Mouse (Mus musculus): ENCODE data around the gene Hras. TPM values are rescaled to one million over a fixed set of nuclear protein-coding genes. Genes with fewer than 3 reads are reported as not detected.
A peak's percentile ranks its signal among the peaks of the same experiment; 100 is the strongest.

Gene Hras
- polyA plus RNA-seq, 1 experiment from 2014 or later = 91.4 TPM

GRCm38 (mm10) chr7:141190220-141190619 lies 3.6 kb downstream of the Hras start:
- 89% methylated on average over 3 of the region's 3 CpGs for WGBS
- Histone ChIP-seq H3K27ac (replicated peaks; ENCODE audit: low read depth, low read length) (no peak overlapping the region), H3K27me3 (ENCODE audit: control insufficient read depth, insufficient read depth, low read length) (no peaks in the 10 kb centered on the region), H3K36me3 (replicated peaks; ENCODE audit: control insufficient read depth, insufficient read depth, low read depth, low read length) (peaks cover 3% of the 10 kb centered on the region), H3K4me1 (ENCODE audit: control insufficient read depth, insufficient read depth, low read length) (peaks cover 3% of the 10 kb centered on the region; the same call in 1 of the 2 replicates), H3K4me2 (ENCODE audit: low read depth, low read length) (no peak overlapping the region), H3K9me3 (replicated peaks; ENCODE audit: control insufficient read depth, low read length) (no peaks in the 10 kb centered on the region), H3K4me3 (ENCODE audit: low read depth, low read length) (no peak overlapping the region), H3K9ac (replicated peaks; ENCODE audit: low read length) (no peak overlapping the region)
- ATAC-seq (replicated peaks; ENCODE audit: insufficient number of reproducible peaks, low FRiP score, low TSS enrichment, low read depth) (no peak), DNase-seq (ENCODE audit: low spot score) (no peak)

GRCm38 (mm10) chr7:141188733-141189132 lies 5.1 kb downstream of the Hras start:
- DNase-seq (ENCODE audit: low spot score) (no peak), ATAC-seq (replicated peaks; ENCODE audit: insufficient number of reproducible peaks, low FRiP score, low TSS enrichment, low read depth) (no peak)
- H3K27ac ChIP-seq (replicated peaks; ENCODE audit: low read depth, low read length) = no peak overlapping the region
- H3K4me3 ChIP-seq (ENCODE audit: low read depth, low read length) = no peak overlapping the region
- peaks cover 3% of the 10 kb centered on the region; the same call in 1 of the 2 replicates for H3K4me1 ChIP-seq (ENCODE audit: control insufficient read depth, insufficient read depth, low read length)
- no peak overlapping the region for H3K4me2 ChIP-seq (ENCODE audit: low read depth, low read length)
- H3K9me3 ChIP-seq (replicated peaks; ENCODE audit: control insufficient read depth, low read length) = no peaks in the 10 kb centered on the region
- no peaks in the 10 kb centered on the region for H3K27me3 ChIP-seq (ENCODE audit: control insufficient read depth, insufficient read depth, low read length)
- WGBS = 96% methylated on average over 3 of the region's 3 CpGs
- peaks cover 3% of the 10 kb centered on the region for H3K36me3 ChIP-seq (replicated peaks; ENCODE audit: control insufficient read depth, insufficient read depth, low read depth, low read length)
- no peak overlapping the region for H3K9ac ChIP-seq (replicated peaks; ENCODE audit: low read length)

GRCm38 (mm10) chr7:141188194-141188593 lies 5.6 kb downstream of the Hras start:
- H3K4me1 ChIP-seq (ENCODE audit: control insufficient read depth, insufficient read depth, low read length) = peaks cover 3% of the 10 kb centered on the region; the same call in 1 of the 2 replicates
- 88% methylated on average over 3 of the region's 3 CpGs for WGBS
- no peak overlapping the region for H3K9ac ChIP-seq (replicated peaks; ENCODE audit: low read length)

GRCm38 (mm10) chr7:141176173-141176572 lies 17.6 kb downstream of the Hras start:
- no peak overlapping the region for H3K4me2 ChIP-seq (ENCODE audit: low read depth, low read length)
- no peaks in the 10 kb centered on the region for H3K36me3 ChIP-seq (replicated peaks; ENCODE audit: control insufficient read depth, insufficient read depth, low read depth, low read length)
- H3K27ac ChIP-seq (replicated peaks; ENCODE audit: low read depth, low read length) = no peak overlapping the region
- WGBS = 2% methylated on average over 8 of the region's 8 CpGs
- ATAC-seq (replicated peaks; ENCODE audit: insufficient number of reproducible peaks, low FRiP score, low TSS enrichment, low read depth) (no peak), DNase-seq (ENCODE audit: low spot score) (peak; percentile 94)
- H3K9me3 ChIP-seq (replicated peaks; ENCODE audit: control insufficient read depth, low read length) = no peaks in the 10 kb centered on the region
- no peaks in the 10 kb centered on the region for H3K27me3 ChIP-seq (ENCODE audit: control insufficient read depth, insufficient read depth, low read length)
- H3K9ac ChIP-seq (replicated peaks; ENCODE audit: low read length) = no peak overlapping the region
- no peak overlapping the region for H3K4me3 ChIP-seq (ENCODE audit: low read depth, low read length)
- no peaks in the 10 kb centered on the region for H3K4me1 ChIP-seq (ENCODE audit: control insufficient read depth, insufficient read depth, low read length)

More at GRCm38 (mm10) chr7:141188194-141188593, 5.6 kb downstream of the Hras start:
- peaks cover 3% of the 10 kb centered on the region for H3K36me3 ChIP-seq (replicated peaks; ENCODE audit: control insufficient read depth, insufficient read depth, low read depth, low read length)
- H3K4me3 ChIP-seq (ENCODE audit: low read depth, low read length) = no peak overlapping the region
- no peak for ATAC-seq (replicated peaks; ENCODE audit: insufficient number of reproducible peaks, low FRiP score, low TSS enrichment, low read depth)
- H3K27me3 ChIP-seq (ENCODE audit: control insufficient read depth, insufficient read depth, low read length) = no peaks in the 10 kb centered on the region
- no peak for DNase-seq (ENCODE audit: low spot score)
- H3K4me2 ChIP-seq (ENCODE audit: low read depth, low read length) = no peak overlapping the region
- H3K9me3 ChIP-seq (replicated peaks; ENCODE audit: control insufficient read depth, low read length) = no peaks in the 10 kb centered on the region
- no peak overlapping the region for H3K27ac ChIP-seq (replicated peaks; ENCODE audit: low read depth, low read length)

- WGBS = 84% methylated on average over 4 of the region's 4 CpGs
- no peak overlapping the region for H3K4me2 ChIP-seq (ENCODE audit: low read depth, low read length)
- H3K27me3 ChIP-seq (ENCODE audit: control insufficient read depth, insufficient read depth, low read length) = no peaks in the 10 kb centered on the region
- H3K27ac ChIP-seq (replicated peaks; ENCODE audit: low read depth, low read length) = no peak overlapping the region
- no peaks in the 10 kb centered on the region for H3K9me3 ChIP-seq (replicated peaks; ENCODE audit: control insufficient read depth, low read length)
- no peak overlapping the region for H3K9ac ChIP-seq (replicated peaks; ENCODE audit: low read length)
- no peaks in the 10 kb centered on the region for H3K4me1 ChIP-seq (ENCODE audit: control insufficient read depth, insufficient read depth, low read length)
- no peaks in the 10 kb centered on the region for H3K36me3 ChIP-seq (replicated peaks; ENCODE audit: control insufficient read depth, insufficient read depth, low read depth, low read length)
- ATAC-seq (replicated peaks; ENCODE audit: insufficient number of reproducible peaks, low FRiP score, low TSS enrichment, low read depth) (no peak), DNase-seq (ENCODE audit: low spot score) (no peak)
- no peak overlapping the region for H3K4me3 ChIP-seq (ENCODE audit: low read depth, low read length)
Observed at GRCm38 (mm10) chr7:141175068-141175467, 18.7 kb downstream of the Hras start.

GRCm38 (mm10) chr7:141173323-141173850 lies 20.4 kb downstream of the Hras start:
- no peak for DNase-seq (ENCODE audit: low spot score)
- Histone ChIP-seq H3K27me3 (ENCODE audit: control insufficient read depth, insufficient read depth, low read length) (no peaks in the 10 kb centered on the region), H3K27ac (replicated peaks; ENCODE audit: low read depth, low read length) (no peak overlapping the region), H3K9ac (replicated peaks; ENCODE audit: low read length) (peak overlapping the region; percentile 23; the same call in 1 of the 2 replicates), H3K36me3 (replicated peaks; ENCODE audit: control insufficient read depth, insufficient read depth, low read depth, low read length) (no peaks in the 10 kb centered on the region), H3K4me2 (ENCODE audit: low read depth, low read length) (peak overlapping the region; percentile 44; the same call in 1 of the 2 replicates), H3K4me1 (ENCODE audit: control insufficient read depth, insufficient read depth, low read length) (no peaks in the 10 kb centered on the region), H3K9me3 (replicated peaks; ENCODE audit: control insufficient read depth, low read length) (no peaks in the 10 kb centered on the region), H3K4me3 (ENCODE audit: low read depth, low read length) (peak overlapping the region; percentile 41; the same call in 1 of the 2 replicates)
- no peak for ATAC-seq (replicated peaks; ENCODE audit: insufficient number of reproducible peaks, low FRiP score, low TSS enrichment, low read depth)
- 80% methylated on average over 5 of the region's 5 CpGs for WGBS

- DNase-seq (ENCODE audit: low spot score) = peak; percentile 96
- no peaks in the 10 kb centered on the region for H3K9me3 ChIP-seq (replicated peaks; ENCODE audit: control insufficient read depth, low read length)
- 4% methylated on average over 55 of the region's 55 CpGs for WGBS
- peak within 1 kb of the TSS; percentile 44 for H3K4me2 ChIP-seq (ENCODE audit: low read depth, low read length)
- no peaks in the 10 kb centered on the region for H3K36me3 ChIP-seq (replicated peaks; ENCODE audit: control insufficient read depth, insufficient read depth, low read depth, low read length)
- no peaks in the 10 kb centered on the region for H3K27me3 ChIP-seq (ENCODE audit: control insufficient read depth, insufficient read depth, low read length)
- peak within 1 kb of the TSS; percentile 79 for H3K27ac ChIP-seq (replicated peaks; ENCODE audit: low read depth, low read length)
- ATAC-seq (replicated peaks; ENCODE audit: insufficient number of reproducible peaks, low FRiP score, low TSS enrichment, low read depth) = peak; percentile 96
- peak within 1 kb of the TSS; percentile 73 for H3K9ac ChIP-seq (replicated peaks; ENCODE audit: low read length)
- no peaks in the 10 kb centered on the region for H3K4me1 ChIP-seq (ENCODE audit: control insufficient read depth, insufficient read depth, low read length)
- H3K4me3 ChIP-seq (ENCODE audit: low read depth, low read length) = peak within 1 kb of the TSS; percentile 41
Observed at GRCm38 (mm10) chr7:141172116-141173006, 21.4 kb downstream of the Hras start, which contains the start of gene Rnh1. Gene Rnh1 (minus strand): TSS chr7:141172857.

GRCm38 (mm10) chr7:141169866-141170265 lies 23.9 kb downstream of the Hras start:
- H3K4me1 ChIP-seq (ENCODE audit: control insufficient read depth, insufficient read depth, low read length) = no peaks in the 10 kb centered on the region
- H3K27me3 ChIP-seq (ENCODE audit: control insufficient read depth, insufficient read depth, low read length) = no peaks in the 10 kb centered on the region
- DNase-seq (ENCODE audit: low spot score) (no peak), ATAC-seq (replicated peaks; ENCODE audit: insufficient number of reproducible peaks, low FRiP score, low TSS enrichment, low read depth) (no peak)
- H3K27ac ChIP-seq (replicated peaks; ENCODE audit: low read depth, low read length) = no peak overlapping the region
- H3K9ac ChIP-seq (replicated peaks; ENCODE audit: low read length) = no peak overlapping the region
- no peak overlapping the region for H3K4me2 ChIP-seq (ENCODE audit: low read depth, low read length)
- H3K36me3 ChIP-seq (replicated peaks; ENCODE audit: control insufficient read depth, insufficient read depth, low read depth, low read length) = no peaks in the 10 kb centered on the region
- H3K4me3 ChIP-seq (ENCODE audit: low read depth, low read length) = no peak overlapping the region
- no peaks in the 10 kb centered on the region for H3K9me3 ChIP-seq (replicated peaks; ENCODE audit: control insufficient read depth, low read length)
